Mouse (Mus musculus): ENCODE results near the gene Bag6. TPM values are rescaled to one million over a fixed set of nuclear protein-coding genes. Genes with fewer than 3 reads are reported as not detected.

Bag6 gene
- total and polyA plus RNA-seq, 2 experiments from 2014 or later: 68.9 to 339 TPM

DNA sequence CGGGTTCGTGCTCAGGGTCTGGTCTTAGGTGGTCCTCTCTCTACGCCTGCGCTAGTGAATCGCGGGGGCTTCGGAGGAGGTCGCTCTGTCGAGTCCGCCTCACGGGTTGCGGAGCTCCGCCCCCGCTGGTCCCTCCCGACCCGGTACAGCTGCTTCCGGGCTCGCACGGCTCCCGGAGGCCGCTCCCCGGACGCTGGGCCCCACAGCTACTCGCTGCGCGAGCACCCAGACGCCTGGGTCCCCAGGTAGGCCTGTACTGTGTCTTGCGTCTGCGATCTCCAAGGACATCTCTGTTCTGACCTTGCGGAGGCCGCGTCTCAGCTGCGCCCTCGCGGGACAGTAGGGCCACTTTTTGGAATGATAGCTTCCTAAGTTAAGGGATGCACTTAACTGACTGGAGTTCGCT lies 8.8 kb upstream of the Bag6 start, which contains the start of gene D17H6S53E:
Gene D17H6S53E (plus strand): TSS at position 168 of the 406 bp plus-strand sequence.
- peak within 1 kb of the TSS; percentile 80 for H3K27ac ChIP-seq (ENCODE audit: low read depth, low read length)
- peak within 1 kb of the TSS; percentile 69 for H3K4me3 ChIP-seq (ENCODE audit: low read depth, low read length)
- peaks cover 13% of the 10 kb centered on the region for H3K4me1 ChIP-seq (ENCODE audit: insufficient read depth, low read length)
- peak; percentile 22; the same call in 1 of the 2 replicates for ATAC-seq (ENCODE audit: low FRiP score)
- no peaks in the 10 kb centered on the region for H3K27me3 ChIP-seq (ENCODE audit: insufficient read depth, low read length)
- TF ChIP-seq CTCF (IDR thresholded peaks at IDR 0.05): no peak
- H3K9me3 ChIP-seq (ENCODE audit: low read length): no peaks in the 10 kb centered on the region
- peak within 1 kb of the TSS; percentile 84 for H3K9ac ChIP-seq (replicated peaks; ENCODE audit: low read length, poor library complexity, severe bottlenecking)
- under 1% methylated on average over 36 of the region's 36 CpGs for WGBS
- peaks cover 13% of the 10 kb centered on the region for H3K36me3 ChIP-seq (ENCODE audit: insufficient read depth, low read length)
- H3K4me2 ChIP-seq (ENCODE audit: low read depth, low read length, poor library complexity, severe bottlenecking): peak within 1 kb of the TSS; percentile 88
- DNase-seq (ENCODE audit: low spot score): peak; percentile 74

DNA sequence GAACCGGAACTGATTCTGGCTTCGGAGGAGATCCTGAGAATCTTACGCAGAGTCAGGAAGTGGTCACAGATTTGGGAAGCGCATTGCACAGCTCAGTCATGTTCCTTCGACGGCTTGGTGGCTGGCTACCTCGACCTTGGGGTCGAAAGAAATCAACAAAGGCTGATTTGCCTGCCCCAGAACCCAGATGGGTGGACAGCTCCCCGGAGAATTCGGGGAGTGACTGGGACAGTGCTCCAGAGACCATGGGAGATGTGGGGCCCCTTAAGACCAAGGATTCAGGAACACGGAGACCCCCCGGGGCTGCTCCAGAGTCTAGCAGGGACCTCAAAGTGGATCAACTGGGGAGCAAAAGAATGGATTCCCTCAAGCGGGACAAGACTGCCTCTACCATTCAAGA lies 8.0 kb upstream of the Bag6 start:
- WGBS: 68% methylated on average over 13 of the region's 13 CpGs
- H3K9ac ChIP-seq (replicated peaks; ENCODE audit: low read length, poor library complexity, severe bottlenecking): peak overlapping the region; percentile 84
- H3K27me3 ChIP-seq (ENCODE audit: insufficient read depth, low read length): no peaks in the 10 kb centered on the region
- peak overlapping the region; percentile 69 for H3K4me3 ChIP-seq (ENCODE audit: low read depth, low read length)
- no peaks in the 10 kb centered on the region for H3K9me3 ChIP-seq (ENCODE audit: low read length)
- peak overlapping the region; percentile 88 for H3K4me2 ChIP-seq (ENCODE audit: low read depth, low read length, poor library complexity, severe bottlenecking)
- H3K27ac ChIP-seq (ENCODE audit: low read depth, low read length): no peak overlapping the region; the same call in 1 of the 2 replicates
- DNase-seq (ENCODE audit: low spot score): no peak
- H3K36me3 ChIP-seq (ENCODE audit: insufficient read depth, low read length): peaks cover 13% of the 10 kb centered on the region
- no peak for TF ChIP-seq CTCF (IDR thresholded peaks at IDR 0.05)
- H3K4me1 ChIP-seq (ENCODE audit: insufficient read depth, low read length): peaks cover 13% of the 10 kb centered on the region
- no peak for ATAC-seq (ENCODE audit: low FRiP score)

DNA sequence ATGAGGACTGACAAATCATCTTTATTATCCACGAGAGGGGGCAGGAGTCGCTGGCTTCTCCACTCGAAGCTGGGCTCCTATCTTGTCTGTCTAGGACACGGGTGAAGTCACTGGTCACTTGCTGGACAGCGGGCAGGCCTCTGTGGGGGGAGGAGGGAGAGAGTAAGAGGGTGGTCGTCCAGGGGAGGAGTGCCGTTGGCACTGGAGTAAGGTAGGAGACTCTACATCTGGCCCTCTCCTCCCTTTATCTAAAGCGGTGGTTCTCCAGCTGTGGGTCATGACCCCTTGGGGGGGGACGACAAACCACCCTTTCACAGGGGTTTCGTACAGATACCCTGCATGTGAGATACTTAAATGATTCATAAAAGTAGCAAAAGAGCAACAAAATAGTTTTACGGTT lies 6.0 kb upstream of the Bag6 start:
- Histone ChIP-seq H3K9ac (replicated peaks; ENCODE audit: low read length, poor library complexity, severe bottlenecking) (no peak overlapping the region), H3K4me1 (ENCODE audit: insufficient read depth, low read length) (peaks cover 13% of the 10 kb centered on the region), H3K9me3 (ENCODE audit: low read length) (no peaks in the 10 kb centered on the region), H3K4me3 (ENCODE audit: low read depth, low read length) (no peak overlapping the region), H3K36me3 (ENCODE audit: insufficient read depth, low read length) (peaks cover 13% of the 10 kb centered on the region), H3K4me2 (ENCODE audit: low read depth, low read length, poor library complexity, severe bottlenecking) (no peak overlapping the region), H3K27me3 (ENCODE audit: insufficient read depth, low read length) (no peaks in the 10 kb centered on the region), H3K27ac (ENCODE audit: low read depth, low read length) (no peak overlapping the region)
- DNase-seq (ENCODE audit: low spot score) (no peak), ATAC-seq (ENCODE audit: low FRiP score) (no peak)
- TF ChIP-seq CTCF (IDR thresholded peaks at IDR 0.05): no peak
- 68% methylated on average over 11 of the region's 11 CpGs for WGBS

DNA sequence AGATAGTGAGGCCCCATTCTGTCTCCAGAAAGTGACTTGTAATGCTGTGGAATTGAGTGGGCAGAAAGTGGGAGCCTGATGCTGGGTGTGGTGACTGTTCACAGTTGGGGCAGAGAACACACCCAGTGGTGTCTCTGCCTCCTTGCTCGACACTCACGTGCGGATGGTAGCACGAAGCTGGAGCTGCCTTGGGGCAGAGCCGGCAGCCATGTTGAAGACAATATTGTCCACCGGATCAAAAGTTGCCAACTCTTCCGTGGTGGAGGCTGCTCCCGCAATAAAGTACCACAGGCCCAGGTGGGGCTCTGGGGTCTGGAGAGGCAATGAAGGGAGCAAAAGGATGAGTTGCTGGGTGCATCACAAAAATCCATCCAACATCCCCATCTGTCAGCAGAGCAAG lies 3.9 kb upstream of the Bag6 start:
- no peak overlapping the region for H3K9ac ChIP-seq (replicated peaks; ENCODE audit: low read length, poor library complexity, severe bottlenecking)
- no peak overlapping the region for H3K4me2 ChIP-seq (ENCODE audit: low read depth, low read length, poor library complexity, severe bottlenecking)
- TF ChIP-seq CTCF (IDR thresholded peaks at IDR 0.05): no peak
- no peaks in the 10 kb centered on the region for H3K9me3 ChIP-seq (ENCODE audit: low read length)
- no peaks in the 10 kb centered on the region for H3K27me3 ChIP-seq (ENCODE audit: insufficient read depth, low read length)
- WGBS: 89% methylated on average over 8 of the region's 8 CpGs
- ATAC-seq (ENCODE audit: low FRiP score) (no peak), DNase-seq (ENCODE audit: low spot score) (no peak)
- 0 out of 2 replicates have a peak, but pooled peaks cover 7% of the 10 kb centered on the region for H3K36me3 ChIP-seq (ENCODE audit: insufficient read depth, low read length)
- H3K27ac ChIP-seq (ENCODE audit: low read depth, low read length): no peak overlapping the region
- peaks cover 13% of the 10 kb centered on the region for H3K4me1 ChIP-seq (ENCODE audit: insufficient read depth, low read length)
- H3K4me3 ChIP-seq (ENCODE audit: low read depth, low read length): no peak overlapping the region

DNA sequence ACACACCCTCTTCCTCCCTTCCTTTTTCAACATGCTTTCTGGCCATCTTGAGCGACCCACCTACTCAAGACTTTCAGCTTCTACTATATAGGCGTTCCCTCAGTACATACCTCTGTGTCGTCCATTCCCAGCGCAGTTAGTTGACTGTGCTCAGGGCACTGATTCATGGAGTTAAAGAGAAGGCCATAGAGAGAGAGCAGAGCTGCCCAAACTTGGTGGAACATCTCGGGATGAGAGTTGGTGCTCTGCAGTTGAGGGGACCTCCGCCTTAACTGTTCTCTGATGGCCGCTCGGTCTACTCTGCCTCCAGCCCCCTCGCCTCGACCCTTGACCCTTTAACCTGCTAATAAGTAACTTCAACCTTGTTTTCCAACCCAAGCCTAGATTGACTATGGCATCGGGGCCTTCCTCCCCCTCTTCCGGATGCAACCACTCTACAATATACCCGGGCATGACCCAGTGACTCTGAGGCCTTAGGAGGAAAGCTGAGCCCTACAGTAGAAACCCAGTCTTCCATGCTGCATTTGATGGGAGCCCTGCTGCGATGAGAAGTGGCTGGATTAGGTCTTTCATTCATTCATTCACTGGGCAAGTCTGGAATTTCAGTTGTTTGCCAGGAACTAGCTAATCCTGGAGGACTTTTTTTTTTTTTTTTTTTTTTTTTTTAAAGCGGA lies 3.3 kb upstream of the Bag6 start, which contains the start of gene Apom:
Gene Apom (minus strand): TSS at position 551 of the 674 bp plus-strand sequence.
- Histone ChIP-seq H3K9ac (replicated peaks; ENCODE audit: low read length, poor library complexity, severe bottlenecking) (no peak within 1 kb of the TSS), H3K4me1 (ENCODE audit: insufficient read depth, low read length) (peaks cover 12% of the 10 kb centered on the region), H3K27me3 (ENCODE audit: insufficient read depth, low read length) (no peaks in the 10 kb centered on the region), H3K9me3 (ENCODE audit: low read length) (no peaks in the 10 kb centered on the region), H3K4me2 (ENCODE audit: low read depth, low read length, poor library complexity, severe bottlenecking) (no peak within 1 kb of the TSS), H3K27ac (ENCODE audit: low read depth, low read length) (no peak within 1 kb of the TSS), H3K4me3 (ENCODE audit: low read depth, low read length) (no peak within 1 kb of the TSS), H3K36me3 (ENCODE audit: insufficient read depth, low read length) (0 out of 2 replicates have a peak, but pooled peaks cover 7% of the 10 kb centered on the region)
- WGBS: 86% methylated on average over 15 of the region's 15 CpGs
- no peak for ATAC-seq (ENCODE audit: low FRiP score)
- no peak for DNase-seq (ENCODE audit: low spot score)
- no peak for TF ChIP-seq CTCF (IDR thresholded peaks at IDR 0.05)

DNA sequence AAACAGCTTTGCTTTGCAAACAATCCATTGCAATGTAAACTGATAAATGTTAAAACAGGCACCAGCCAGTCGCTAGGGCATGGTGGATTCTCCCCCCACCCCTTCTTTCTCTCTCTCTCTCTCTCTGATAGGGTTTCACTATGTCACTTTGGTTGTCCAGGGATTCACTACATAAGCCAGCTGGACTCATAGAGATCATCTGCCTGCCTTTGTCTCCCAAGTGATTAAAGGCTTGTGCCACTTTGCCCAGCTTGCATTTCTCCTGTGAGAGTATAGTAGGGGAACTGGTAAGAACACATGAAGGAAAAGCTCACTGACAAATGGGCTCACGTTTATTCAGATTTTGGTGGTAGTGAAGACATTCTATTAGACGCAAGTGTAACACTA lies 2.8 kb upstream of the Bag6 start:
- Histone ChIP-seq H3K4me2 (ENCODE audit: low read depth, low read length, poor library complexity, severe bottlenecking) (no peak overlapping the region), H3K4me1 (ENCODE audit: insufficient read depth, low read length) (peaks cover 6% of the 10 kb centered on the region), H3K9me3 (ENCODE audit: low read length) (no peaks in the 10 kb centered on the region), H3K9ac (replicated peaks; ENCODE audit: low read length, poor library complexity, severe bottlenecking) (no peak overlapping the region), H3K4me3 (ENCODE audit: low read depth, low read length) (no peak overlapping the region), H3K36me3 (ENCODE audit: insufficient read depth, low read length) (0 out of 2 replicates have a peak, but pooled peaks cover 7% of the 10 kb centered on the region), H3K27me3 (ENCODE audit: insufficient read depth, low read length) (no peaks in the 10 kb centered on the region), H3K27ac (ENCODE audit: low read depth, low read length) (no peak overlapping the region)
- TF ChIP-seq CTCF (IDR thresholded peaks at IDR 0.05): no peak
- 78% methylated on average over 3 of the region's 3 CpGs for WGBS
- ATAC-seq (ENCODE audit: low FRiP score) (no peak), DNase-seq (ENCODE audit: low spot score) (no peak)

All from midbrain, postnatal 0 days (tissue).